Mouse (Mus musculus): Measurements from ENCODE around the gene Maml2.

Maml2 gene

DNA sequence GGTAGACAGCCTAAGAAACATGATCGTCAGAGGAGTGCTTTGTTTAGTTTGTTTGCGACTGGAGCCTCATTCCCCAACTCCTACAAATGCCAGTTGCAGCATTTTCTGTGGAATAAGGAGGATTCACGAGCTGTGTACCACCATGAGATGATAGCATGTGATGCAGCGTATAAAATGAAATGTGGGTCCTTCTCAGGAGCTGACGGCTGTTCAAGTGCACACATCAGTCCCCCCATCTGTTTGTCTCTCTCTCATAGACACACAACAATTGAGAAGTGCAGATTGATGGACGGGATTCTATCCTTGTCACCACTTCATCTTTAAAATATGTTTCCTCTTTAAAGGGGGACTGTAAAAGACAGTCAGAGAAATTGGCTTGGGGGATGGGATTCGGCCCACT, 12.1 kb downstream of the Maml2 start:
- DNase-seq (ENCODE audit: low read depth, low spot score), result no peak

GRCm38 (mm10) chr9:13310236-13310635, 12.5 kb downstream of the Maml2 start:
- DNase-seq (ENCODE audit: low read depth, low spot score), result no peak

GRCm38 (mm10) chr9:13311094-13311493, 13.3 kb downstream of the Maml2 start:
- DNase-seq (ENCODE audit: low read depth, low spot score), result no peak

- no peak for DNase-seq (ENCODE audit: low read depth, low spot score)
These were observed 16.2 kb downstream of the Maml2 start for GRCm38 (mm10) chr9:13313923-13314322.

DNA sequence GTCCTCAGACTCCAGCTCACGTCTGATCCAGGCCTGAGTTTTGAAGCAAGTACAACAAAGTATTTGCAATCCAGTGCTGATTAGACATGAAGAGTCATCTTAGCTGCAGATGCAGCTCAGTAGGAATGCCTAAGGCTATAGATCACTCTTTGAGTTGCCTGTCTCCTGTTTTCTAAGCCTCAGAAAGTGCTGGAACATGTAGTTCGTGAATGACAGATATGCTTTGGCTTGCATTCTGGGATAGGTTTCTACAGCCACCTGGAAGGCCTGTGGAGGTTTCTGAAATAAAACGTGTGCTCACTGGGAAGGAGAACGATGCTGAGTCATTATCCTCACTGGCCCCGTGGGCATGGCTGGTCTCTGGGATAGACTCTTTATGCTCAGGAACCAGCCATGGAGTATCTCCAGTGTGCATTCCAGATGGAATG, 16.8 kb downstream of the Maml2 start:
- no peak for DNase-seq (ENCODE audit: low read depth, low spot score)

GRCm38 (mm10) chr9:13315393-13315792, 17.6 kb downstream of the Maml2 start:
- DNase-seq (ENCODE audit: low read depth, low spot score), result no peak

DNA sequence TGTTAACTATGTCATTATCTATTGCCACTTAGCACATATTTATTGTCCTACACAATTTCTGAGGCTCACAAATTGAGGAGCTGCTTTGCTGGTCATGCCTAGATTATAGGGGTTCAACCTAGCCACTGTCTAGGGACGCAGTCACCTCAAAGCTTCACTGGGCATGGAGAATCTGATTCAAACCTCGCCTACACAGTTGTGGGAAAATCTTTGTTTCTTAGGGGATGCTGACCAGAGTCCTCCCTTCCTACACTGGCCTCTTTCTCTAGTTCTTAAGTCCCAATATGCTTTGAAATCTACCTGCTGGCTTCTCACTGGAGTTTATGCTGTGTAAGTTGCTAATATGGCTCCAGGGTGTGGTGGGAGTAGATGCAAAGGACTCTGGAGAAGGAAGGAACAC, 21.8 kb downstream of the Maml2 start:
- DNase-seq (ENCODE audit: low read depth, low spot score), result no peak

DNA sequence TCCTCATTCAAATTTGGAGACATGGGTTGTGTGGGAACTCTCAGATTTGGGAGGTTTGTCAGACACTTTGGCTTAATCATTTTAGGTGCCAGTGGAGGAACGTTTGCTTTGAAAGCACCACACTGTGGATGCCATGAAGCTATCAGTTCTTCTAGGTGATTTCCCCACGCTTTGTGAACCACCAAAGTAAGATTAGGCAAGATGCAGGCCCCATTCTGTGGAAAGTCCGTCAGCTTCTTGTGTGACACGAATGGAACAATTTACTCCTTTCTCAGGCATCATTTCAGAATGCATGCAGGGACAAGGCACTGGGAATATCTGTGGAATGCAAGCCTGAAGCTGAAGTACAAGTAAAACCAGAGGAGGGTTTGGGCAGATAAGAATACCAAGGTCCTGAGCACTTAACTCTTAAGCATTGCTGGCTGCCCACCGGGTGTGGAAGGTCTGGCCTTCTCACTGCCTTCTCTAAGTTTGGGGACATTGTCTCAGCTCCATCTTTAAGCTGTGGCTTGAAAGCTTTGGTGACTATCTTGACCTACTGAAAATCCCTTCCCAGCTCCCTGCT, 23.1 kb downstream of the Maml2 start:
- DNase-seq (ENCODE audit: low read depth, low spot score), result no peak

DNA sequence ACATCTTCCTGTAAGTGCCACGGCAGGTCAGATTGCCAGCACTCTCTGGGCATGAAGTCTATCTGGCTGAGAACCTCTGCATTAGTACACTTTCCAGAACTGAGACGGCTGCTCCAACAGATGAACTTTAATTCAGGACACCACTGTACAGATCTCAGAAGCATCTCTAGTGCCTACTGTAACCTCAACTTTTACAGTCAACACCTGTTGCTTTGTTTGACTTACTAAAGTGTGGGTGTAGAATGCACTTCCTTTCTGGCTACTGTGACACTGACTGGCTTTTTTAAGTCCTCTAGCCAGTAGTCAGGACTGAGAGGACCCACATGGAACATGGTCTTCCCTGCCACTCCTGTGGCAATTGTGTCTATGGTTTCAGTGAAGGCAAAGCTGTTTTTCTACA, 25.3 kb downstream of the Maml2 start:
- DNase-seq (ENCODE audit: low read depth, low spot score), result no peak

- no peak for DNase-seq (ENCODE audit: low read depth, low spot score)
These were observed 25.9 kb downstream of the Maml2 start for GRCm38 (mm10) chr9:13323612-13324011.

GRCm38 (mm10) chr9:13414230-13414766, 116.5 kb downstream of the Maml2 start:
- no peak for DNase-seq (ENCODE audit: low read depth, low spot score)

DNA sequence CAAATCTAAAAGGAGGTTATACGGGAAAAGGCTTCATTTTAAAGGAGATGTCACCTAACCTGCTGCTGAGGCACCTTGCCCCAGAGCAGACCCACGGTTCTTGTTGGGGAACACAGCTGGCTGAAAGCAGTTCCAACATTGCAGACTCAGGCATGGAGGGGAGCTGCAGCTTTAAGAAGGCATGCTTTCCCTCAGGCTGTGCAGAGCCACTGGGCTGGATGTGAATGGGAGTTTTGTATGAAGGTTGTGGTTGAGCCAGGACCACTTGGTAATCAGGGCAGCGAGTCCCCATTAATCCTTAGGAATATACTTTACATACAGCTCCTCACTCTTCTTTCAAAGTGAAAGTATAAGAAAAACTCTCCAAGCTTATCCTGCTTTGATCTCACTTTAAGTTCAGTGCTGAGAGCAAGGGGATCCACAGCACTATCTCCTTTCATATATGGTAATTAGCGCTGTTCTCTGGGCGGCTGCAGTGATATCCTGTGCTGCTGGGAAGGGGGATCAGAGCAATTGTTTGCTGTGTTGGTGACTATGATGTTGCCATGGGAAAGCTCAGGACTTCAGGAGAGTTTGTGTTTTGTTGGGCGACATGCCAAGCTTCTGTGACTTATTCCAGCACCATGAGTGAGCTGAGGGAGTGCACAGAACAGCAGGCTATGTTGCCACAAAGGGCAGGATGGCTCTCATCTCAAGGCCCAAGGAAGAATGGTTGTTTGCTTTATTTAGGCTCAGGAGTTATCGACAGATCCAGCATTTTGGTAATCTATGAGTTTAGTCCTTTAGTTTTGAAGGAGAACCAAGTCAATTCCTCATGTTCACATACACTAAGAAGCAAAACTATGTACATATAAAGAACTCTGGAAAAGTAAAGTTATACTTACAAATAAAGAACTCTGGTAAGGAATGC, 127.5 kb downstream of the Maml2 start:
- DNase-seq (ENCODE audit: low read depth, low spot score), result no peak

GRCm38 (mm10) chr9:13429477-13430125, 131.8 kb downstream of the Maml2 start:
- DNase-seq (ENCODE audit: low read depth, low spot score), result no peak

DNA sequence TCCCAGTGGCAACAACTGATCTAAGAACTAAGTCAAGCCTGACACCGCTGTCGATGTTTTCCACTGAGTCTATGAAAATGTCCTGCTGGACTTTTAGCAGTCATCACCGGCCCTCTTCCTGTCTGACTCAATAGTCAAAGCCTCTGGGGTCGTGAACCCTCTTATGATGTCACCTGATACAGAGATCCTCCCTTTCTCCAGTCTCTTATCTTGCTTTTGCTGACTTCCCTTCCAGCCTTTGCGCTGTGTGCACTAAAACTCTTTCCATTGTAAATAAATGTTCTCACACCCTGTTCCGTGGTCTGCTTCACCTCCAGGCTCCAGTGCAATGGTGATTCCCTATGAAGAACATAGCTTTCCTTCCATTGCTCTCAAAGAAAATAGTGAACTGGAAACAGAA, 132.5 kb downstream of the Maml2 start:
- DNase-seq (ENCODE audit: low read depth, low spot score), result no peak

DNA sequence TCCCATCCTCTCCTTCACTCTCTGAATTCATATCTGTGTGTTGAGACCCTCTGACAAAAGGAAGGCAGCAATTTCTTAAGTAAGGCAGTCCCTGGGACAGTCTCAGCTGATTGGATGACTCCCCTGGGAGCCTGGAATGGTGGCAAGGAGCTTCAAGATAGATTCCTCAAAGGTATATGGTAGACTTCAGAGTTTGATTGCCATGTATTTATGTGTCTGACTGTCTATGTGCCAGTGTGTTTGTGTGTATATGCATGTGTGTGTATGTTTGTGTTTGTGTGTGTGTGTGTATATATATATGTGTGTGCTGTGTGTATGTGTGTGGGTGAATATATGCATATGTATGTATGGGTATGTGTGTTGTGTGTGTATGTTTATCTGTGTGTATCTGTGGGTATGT, 133.0 kb downstream of the Maml2 start:
- DNase-seq (ENCODE audit: low read depth, low spot score), result no peak

DNA sequence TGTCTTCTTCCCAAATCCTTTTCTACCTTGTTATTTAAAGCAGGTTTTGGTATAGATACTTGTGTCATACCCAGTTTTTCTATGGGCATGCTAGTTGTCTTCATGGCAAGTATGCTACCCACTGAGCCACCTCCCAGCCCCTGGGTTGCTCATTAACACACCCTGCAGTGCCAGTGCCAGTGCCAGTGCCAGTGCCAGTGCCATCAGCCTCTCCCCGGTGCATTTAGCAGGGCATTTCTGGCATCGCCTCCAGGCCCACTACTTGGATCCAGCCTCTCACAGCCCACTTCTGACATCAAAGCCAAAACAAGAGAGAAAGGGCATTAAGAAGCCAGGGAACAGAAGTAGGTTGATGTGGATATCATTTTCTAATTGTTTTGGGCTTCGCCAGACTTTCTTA, 133.9 kb downstream of the Maml2 start:
- DNase-seq (ENCODE audit: low read depth, low spot score), result no peak

GRCm38 (mm10) chr9:13433501-13434090, 135.8 kb downstream of the Maml2 start:
- DNase-seq (ENCODE audit: low read depth, low spot score), result no peak

- DNase-seq (ENCODE audit: low read depth, low spot score), result no peak
These were observed 143.2 kb downstream of the Maml2 start for GRCm38 (mm10) chr9:13440911-13441310.

GRCm38 (mm10) chr9:13442012-13442735, 144.4 kb downstream of the Maml2 start:
- no peak for DNase-seq (ENCODE audit: low read depth, low spot score)

- no peak for DNase-seq (ENCODE audit: low read depth, low spot score)
These were observed 145.9 kb downstream of the Maml2 start for GRCm38 (mm10) chr9:13443484-13444211.

DNA sequence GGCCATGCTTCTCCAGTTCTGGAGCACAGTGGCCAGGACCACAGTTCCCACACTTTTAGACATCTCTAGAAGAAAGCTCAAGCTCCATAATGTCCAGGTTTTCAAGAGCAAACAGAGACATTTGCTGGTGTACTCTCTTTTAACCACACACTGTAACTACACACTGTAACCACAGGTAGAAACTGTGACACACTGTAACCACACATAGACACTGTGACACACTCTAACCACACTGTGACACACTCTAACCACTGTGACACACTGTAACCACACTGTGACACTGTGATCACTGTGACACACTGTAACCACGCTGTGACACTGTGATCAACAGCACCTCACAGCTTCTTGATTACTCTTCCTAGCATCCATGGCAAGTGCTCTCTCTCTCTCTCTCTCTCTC, 148.5 kb downstream of the Maml2 start:
- DNase-seq (ENCODE audit: low read depth, low spot score), result no peak
